ENCODE assay signal across 8 mouse cellular contexts in the genomic region with DNA sequence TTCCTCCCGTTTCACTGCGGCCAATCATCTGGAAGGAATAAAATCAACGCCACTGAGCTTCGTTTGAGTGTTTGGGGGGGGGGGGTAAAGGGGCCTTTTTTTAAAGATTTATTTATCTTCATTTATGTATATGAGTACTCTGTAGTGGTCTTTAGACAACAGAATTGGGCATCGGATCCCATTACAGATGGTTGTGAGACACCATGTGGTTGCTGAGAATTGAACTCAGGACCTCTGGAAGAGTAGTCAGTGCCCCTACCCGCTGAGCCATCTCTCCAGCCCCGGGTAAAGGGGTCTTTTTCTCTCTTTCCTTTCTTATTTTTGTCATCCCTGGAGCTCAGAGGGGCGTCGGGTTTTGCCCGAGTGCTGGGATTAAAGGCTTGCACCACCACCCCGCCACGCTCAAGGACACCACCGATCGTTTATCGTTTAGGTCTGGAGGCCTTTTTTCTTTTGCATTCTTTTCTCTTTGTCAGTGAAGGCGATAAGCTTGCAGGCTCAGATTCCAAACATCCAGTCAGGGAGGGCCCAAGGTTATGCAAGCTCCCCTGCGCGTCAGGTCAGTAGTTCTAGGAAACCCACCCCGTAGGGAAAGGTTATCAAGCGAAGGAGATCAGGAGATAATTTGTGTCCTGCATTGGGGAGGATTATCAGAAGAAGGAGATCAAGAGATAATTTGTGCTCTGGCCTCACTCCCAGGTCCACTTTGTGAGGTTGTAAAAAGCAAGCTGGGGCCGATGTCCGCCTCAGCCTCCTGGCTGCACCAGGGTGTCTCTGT. TPM values are rescaled to one million over a fixed set of nuclear protein-coding genes. Genes with fewer than 3 reads are reported as not detected.
DNase-seq lines count a peak whose midpoint lies in the region; ATAC-seq and TF ChIP-seq lines count a peak whose summit lies in the region.

No protein-coding gene starts in this region.

- peak overlapping the region; percentile 85 for H3K4me3 ChIP-seq in lung, adult 2 months (replicated peaks; ENCODE audit: extremely low read depth, low read depth, low read length)
- peak overlapping the region; percentile 83 for H3K4me3 ChIP-seq in embryonic facial prominence, embryonic 12.5 days
- peak overlapping the region; percentile 99 for H3K4me3 ChIP-seq in kidney, embryonic 16.5 days (ENCODE audit: low read length)
- peak overlapping the region; percentile 98 for H3K4me3 ChIP-seq in myocyte

- 6% methylated on average over 22 of the region's 22 CpGs for WGBS in lung, adult 2 months
- 10% methylated on average over 22 of the region's 22 CpGs for WGBS in embryonic facial prominence, embryonic 12.5 days
- 4% methylated on average over 22 of the region's 22 CpGs for WGBS in kidney, embryonic 16.5 days

- peak overlapping the region; percentile 95 for H3K27ac ChIP-seq in embryonic facial prominence, embryonic 12.5 days
- peak overlapping the region; percentile 97 for H3K27ac ChIP-seq in kidney, embryonic 16.5 days (ENCODE audit: low read length)

- peak overlapping the region; percentile 76 for H3ac ChIP-seq in myocyte (ENCODE audit: control insufficient read depth, insufficient read length)

- H3K9me3 ChIP-seq in embryonic facial prominence, embryonic 12.5 days = no peaks in the 10 kb centered on the region
- no peaks in the 10 kb centered on the region for H3K9me3 ChIP-seq in kidney, embryonic 16.5 days (ENCODE audit: low read length)

- DNase-seq in lung, adult 2 months = no peak
- DNase-seq in lung, postnatal 25 days (ENCODE audit: low spot score) = no peak
- DNase-seq in ZHBTc4 (ENCODE audit: low read depth, low spot score) = peak; percentile 68
- no peak for DNase-seq in right cerebral cortex, postnatal 4 days

- TF ChIP-seq POLR2A in lung, adult 2 months (IDR thresholded peaks at IDR 0.05; ENCODE audit: borderline replicate concordance, extremely low read depth, low read depth, low read length) = no peak
- TF ChIP-seq POLR2A in myocyte (IDR thresholded peaks at IDR 0.05; ENCODE audit: insufficient read length, low read depth) = no peak

- peaks cover 9% of the 10 kb centered on the region for H3K36me3 ChIP-seq in embryonic facial prominence, embryonic 12.5 days
- H3K36me3 ChIP-seq in kidney, embryonic 16.5 days (ENCODE audit: insufficient read depth, low read length) = peaks cover 3% of the 10 kb centered on the region
- peaks cover 14% of the 10 kb centered on the region for H3K36me3 ChIP-seq in myocyte (ENCODE audit: control insufficient read depth, insufficient read depth)

- ATAC-seq in embryonic facial prominence, embryonic 12.5 days (ENCODE audit: insufficient number of reproducible peaks, insufficient read depth, low FRiP score, low TSS enrichment) = no peak
- ATAC-seq in kidney, embryonic 16.5 days (ENCODE audit: low FRiP score, low TSS enrichment) = 0 out of 2 replicates have a peak, but pooled peaks have one; percentile 17
- ATAC-seq in erythroid progenitor cell, adult 5-6 weeks (replicated peaks; ENCODE audit: low FRiP score, poor library complexity, severe bottlenecking) = no peak

- TF ChIP-seq CTCF in lung, adult 2 months (IDR thresholded peaks at IDR 0.05; ENCODE audit: insufficient read depth, low read length) = no peak

- peaks cover 9% of the 10 kb centered on the region for H3K4me1 ChIP-seq in lung, adult 2 months (ENCODE audit: control insufficient read depth, insufficient read depth, low read length)
- peaks cover 23% of the 10 kb centered on the region for H3K4me1 ChIP-seq in embryonic facial prominence, embryonic 12.5 days
- H3K4me1 ChIP-seq in kidney, embryonic 16.5 days (ENCODE audit: insufficient read depth, low read length) = peaks cover 26% of the 10 kb centered on the region

- H3K79me2 ChIP-seq in myocyte (ENCODE audit: control insufficient read depth, insufficient read depth) = peaks cover 55% of the 10 kb centered on the region

- peak overlapping the region; percentile 82 for H3K9ac ChIP-seq in embryonic facial prominence, embryonic 12.5 days
- H3K9ac ChIP-seq in kidney, embryonic 16.5 days (replicated peaks; ENCODE audit: low read length) = peak overlapping the region; percentile 93

- H3K27me3 ChIP-seq in embryonic facial prominence, embryonic 12.5 days = no peaks in the 10 kb centered on the region
- H3K27me3 ChIP-seq in kidney, embryonic 16.5 days (ENCODE audit: insufficient read depth, low read length) = no peaks in the 10 kb centered on the region
- H3K27me3 ChIP-seq in myocyte (ENCODE audit: control insufficient read depth, insufficient read depth, insufficient read length) = no peaks in the 10 kb centered on the region

- peak overlapping the region; percentile 84 for H3K4me2 ChIP-seq in embryonic facial prominence, embryonic 12.5 days (replicated peaks)
- peak overlapping the region; percentile 88 for H3K4me2 ChIP-seq in kidney, embryonic 16.5 days (replicated peaks; ENCODE audit: low read depth, low read length)
- H3K4me2 ChIP-seq in myocyte (ENCODE audit: low read depth) = peak overlapping the region; percentile 81

TF ChIP-seq in myocyte, 11 proteins besides CTCF, POLR2A, EP300 and RAD21:
- TF ChIP-seq E2F4 (IDR thresholded peaks at IDR 0.05; ENCODE audit: insufficient read depth) (no peak), CEBPB (IDR thresholded peaks at IDR 0.05; ENCODE audit: insufficient read depth, poor library complexity, severe bottlenecking) (no peak), MYOD1 (IDR thresholded peaks at IDR 0.05; ENCODE audit: control insufficient read depth in 1 of 3, insufficient read length in 2 of 3, low read depth in 2 of 3) (no peak), REST (IDR thresholded peaks at IDR 0.05; ENCODE audit: insufficient read depth, insufficient read length) (no peak), MYOG (IDR thresholded peaks at IDR 0.05; ENCODE audit: control insufficient read depth in 1 of 3, insufficient read depth in 1 of 3, insufficient read length in 2 of 3, low read depth in 2 of 3) (no peak), TCF12 (IDR thresholded peaks at IDR 0.05; ENCODE audit: insufficient read depth, poor library complexity, severe bottlenecking) (no peak), USF1 (IDR thresholded peaks at IDR 0.05; ENCODE audit: low read depth) (no peak), SRF (IDR thresholded peaks at IDR 0.05; ENCODE audit: control insufficient read depth, insufficient read length, low read depth) (no peak), POLR2AphosphoS2 (IDR thresholded peaks at IDR 0.05; ENCODE audit: insufficient read length, low read depth) (no peak), MAX (IDR thresholded peaks at IDR 0.05; ENCODE audit: low read depth) (no peak), TCF3 (IDR thresholded peaks at IDR 0.05; ENCODE audit: insufficient read length, low read depth) (no peak)

RNA-seq across cellular contexts. Expression of gene Ccnt1, which starts 2.3 kb away (rescaled TPM):
- polyA plus RNA-seq in lung, adult 2 months (2012; rRNA removed) = 10.4 and 13.0 TPM in 2 replicates
- polyA plus RNA-seq in embryonic facial prominence, embryonic 12.5 days (2016; fragmentation: Nextera tagmentation; extraction: Ambion mirVana) = 58.0 and 58.9 TPM in 2 replicates
- 64.4 and 76.4 TPM in 2 replicates for polyA plus RNA-seq in kidney, embryonic 16.5 days (2015; fragmentation: Nextera tagmentation; extraction: Ambion mirVana)
- polyA plus RNA-seq in myocyte (2012; fragmentation: generic; extraction: Trizol) = 12.6 TPM
- 80.0 and 121 TPM in 2 replicates for total RNA-seq in erythroid progenitor cell, adult 5-6 weeks (2015; ENCODE audit: low replicate concordance)
- 72.0 and 75.4 TPM in 2 replicates for total RNA-seq in erythroid progenitor cell, adult 5-6 weeks (2017; ENCODE audit: low replicate concordance)

RNA-seq across cellular contexts. Expression of gene 4930415O20Rik, which starts 2.4 kb away (rescaled TPM):
- not detected in 2 replicates for polyA plus RNA-seq in lung, adult 2 months (2012; rRNA removed)
- not detected in 2 replicates for polyA plus RNA-seq in embryonic facial prominence, embryonic 12.5 days (2016; fragmentation: Nextera tagmentation; extraction: Ambion mirVana)
- 0.41 and 0.69 TPM in 2 replicates for polyA plus RNA-seq in kidney, embryonic 16.5 days (2015; fragmentation: Nextera tagmentation; extraction: Ambion mirVana)
- 0.10 TPM for polyA plus RNA-seq in myocyte (2012; fragmentation: generic; extraction: Trizol)
- not detected in 2 replicates for total RNA-seq in erythroid progenitor cell, adult 5-6 weeks (2015; ENCODE audit: low replicate concordance)
- not detected in 2 replicates for total RNA-seq in erythroid progenitor cell, adult 5-6 weeks (2017; ENCODE audit: low replicate concordance)

RNA-seq across cellular contexts. Expression of gene Kansl2, which starts 34.4 kb away (rescaled TPM):
- 26.7 and 32.1 TPM in 2 replicates for polyA plus RNA-seq in lung, adult 2 months (2012; rRNA removed)
- polyA plus RNA-seq in embryonic facial prominence, embryonic 12.5 days (2016; fragmentation: Nextera tagmentation; extraction: Ambion mirVana) = 175 and 177 TPM in 2 replicates
- 106 and 113 TPM in 2 replicates for polyA plus RNA-seq in kidney, embryonic 16.5 days (2015; fragmentation: Nextera tagmentation; extraction: Ambion mirVana)
- 109 TPM for polyA plus RNA-seq in myocyte (2012; fragmentation: generic; extraction: Trizol)
- total RNA-seq in erythroid progenitor cell, adult 5-6 weeks (2015; ENCODE audit: low replicate concordance) = 15.5 and 19.7 TPM in 2 replicates
- total RNA-seq in erythroid progenitor cell, adult 5-6 weeks (2017; ENCODE audit: low replicate concordance) = 11.5 and 18.0 TPM in 2 replicates

RNA-seq across cellular contexts. Expression of gene Adcy6, which starts 41.4 kb away (rescaled TPM):
- polyA plus RNA-seq in lung, adult 2 months (2012; rRNA removed) = 52.3 and 62.8 TPM in 2 replicates
- polyA plus RNA-seq in embryonic facial prominence, embryonic 12.5 days (2016; fragmentation: Nextera tagmentation; extraction: Ambion mirVana) = 18.7 and 22.2 TPM in 2 replicates
- polyA plus RNA-seq in kidney, embryonic 16.5 days (2015; fragmentation: Nextera tagmentation; extraction: Ambion mirVana) = 24.4 and 26.0 TPM in 2 replicates
- 32.4 TPM for polyA plus RNA-seq in myocyte (2012; fragmentation: generic; extraction: Trizol)
- total RNA-seq in erythroid progenitor cell, adult 5-6 weeks (2015; ENCODE audit: low replicate concordance) = 62.3 and 81.3 TPM in 2 replicates
- total RNA-seq in erythroid progenitor cell, adult 5-6 weeks (2017; ENCODE audit: low replicate concordance) = 133 and 140 TPM in 2 replicates
